Mouse (Mus musculus) MEL (cell line): Measurements from ENCODE around the gene Hist1h2be. TPM values are rescaled to one million over a fixed set of nuclear protein-coding genes. Genes with fewer than 3 reads are reported as not detected.
"Not testable (repeated sequence)": the region's sequence is repeated elsewhere in the genome, so short reads cannot be mapped to it uniquely, and the experiment has no call there.

Experiments used
- DNase-seq: peaks from one replicate; pipeline ENCODE4 v3.0.0; 2011; ENCODE audit warnings: low read depth, low spot score
- H3K27ac ChIP-seq: 2 replicates; pipeline ENCODE4 v1.5.1; 2012; ENCODE audit warnings: low read depth, mild to moderate bottlenecking, control low read depth, low read length, moderate library complexity; ENCODE audit not compliant: control insufficient read depth
- H3K27me3 ChIP-seq, 2 experiments: fragments of 150-350 bp in 1 of 2; sonication (generic) in 1 of 2; 2 replicates each; pipeline ENCODE4 v1.6.1; 2012; ENCODE audit warnings: low read length in 2 of 2, mild to moderate bottlenecking in 2 of 2, improper control_type of control experiment in 1 of 2, moderate library complexity in 1 of 2; ENCODE audit not compliant: insufficient read depth in 2 of 2, control insufficient read depth in 1 of 2
- H3K36me3 ChIP-seq, 2 experiments: 2 replicates each; pipeline ENCODE4 v1.6.1; 2012 to 2014; ENCODE audit warnings: low read length in 2 of 2, improper control_type of control experiment in 1 of 2, inconsistent platforms in 1 of 2, mild to moderate bottlenecking in 1 of 2; ENCODE audit not compliant: insufficient read depth in 2 of 2, control insufficient read depth in 1 of 2
- H3K4me1 ChIP-seq, 2 experiments: fragments of 150-350 bp in 1 of 2; sonication (generic) in 1 of 2; 2 replicates each; pipeline ENCODE4 v1.6.1; 2012; ENCODE audit warnings: low read length in 2 of 2, improper control_type of control experiment in 1 of 2, mild to moderate bottlenecking in 1 of 2; ENCODE audit not compliant: insufficient read depth in 2 of 2, control insufficient read depth in 1 of 2
- H3K4me3 ChIP-seq, 2 experiments: fragments of 150-350 bp in 1 of 2; sonication (generic) in 1 of 2; 2 replicates each; pipeline ENCODE4 v1.5.1; 2012; ENCODE audit warnings: low read depth in 2 of 2, low read length in 2 of 2, mild to moderate bottlenecking in 2 of 2, moderate library complexity in 2 of 2, control low read depth in 1 of 2, improper control_type of control experiment in 1 of 2; ENCODE audit not compliant: control insufficient read depth in 1 of 2, insufficient read depth in 1 of 2
- H3K79me2 ChIP-seq: 2 replicates; pipeline ENCODE4 v1.6.1; 2012; ENCODE audit warnings: mild to moderate bottlenecking, low read length, moderate library complexity; ENCODE audit not compliant: control insufficient read depth, poor library complexity, insufficient read depth
- H3K9ac ChIP-seq: 2 replicates; pipeline ENCODE4 v1.6.1; 2012; ENCODE audit warnings: low read depth, mild to moderate bottlenecking, control low read depth, low read length, moderate library complexity; ENCODE audit not compliant: control insufficient read depth, poor library complexity, severe bottlenecking
- H3K9me3 ChIP-seq: fragments of 150-350 bp; sonication (generic); replicated peaks from 2 replicates; pipeline ENCODE4 v1.6.1; 2012; ENCODE audit warnings: mild to moderate bottlenecking, low read length, improper control_type of control experiment, moderate library complexity; ENCODE audit not compliant: insufficient read depth
- CTCF ChIP-seq, 3 experiments: IDR thresholded peaks in 2 of 3; conservative IDR thresholded peaks in 1 of 3; 2 replicates each; pipeline ENCODE4 v1.5.1; 2011 to 2012; ENCODE audit warnings: low read length in 3 of 3, low read depth in 2 of 3, mild to moderate bottlenecking in 2 of 3, improper control_type of control experiment in 1 of 3, inconsistent platforms in 1 of 3, mixed read lengths in 1 of 3, moderate library complexity in 1 of 3; ENCODE audit not compliant: control insufficient read depth in 1 of 3, insufficient read depth in 1 of 3, poor library complexity in 1 of 3, severe bottlenecking in 1 of 3
- GATA1 ChIP-seq: IDR thresholded peaks from 2 replicates; pipeline ENCODE4 v1.6.1; 2011; ENCODE audit warnings: low read depth, low read length, improper control_type of control experiment
- POLR2A ChIP-seq, 2 experiments: IDR thresholded peaks; 2 replicates each; pipeline ENCODE4 v1.6.1; 2011 to 2012; ENCODE audit warnings: low read length in 2 of 2, mild to moderate bottlenecking in 2 of 2, control low read depth in 1 of 2, improper control_type of control experiment in 1 of 2, low read depth in 1 of 2, moderate library complexity in 1 of 2; ENCODE audit not compliant: control insufficient read depth in 1 of 2, insufficient read depth in 1 of 2, poor library complexity in 1 of 2
- POLR2AphosphoS5 ChIP-seq: IDR thresholded peaks from 2 replicates; pipeline ENCODE4 v1.6.1; 2012; ENCODE audit warnings: low read depth, borderline replicate concordance, mild to moderate bottlenecking, inconsistent platforms, low read length, moderate library complexity, mixed read lengths
- TAL1 ChIP-seq: IDR thresholded peaks from 2 replicates; pipeline ENCODE4 v1.6.1; 2012; ENCODE audit warnings: mild to moderate bottlenecking, inconsistent platforms, low read length, moderate library complexity, mixed read lengths
- TBP ChIP-seq: IDR thresholded peaks from 2 replicates; pipeline ENCODE4 v1.8.0; 2011; ENCODE audit warnings: low read depth, low read length, improper control_type of control experiment
- UBTF ChIP-seq: IDR thresholded peaks from 2 replicates; pipeline ENCODE4 v1.6.1; 2012; ENCODE audit warnings: low read depth, mild to moderate bottlenecking, inconsistent platforms, low read length, improper control_type of control experiment, moderate library complexity, borderline replicate concordance; ENCODE audit not compliant: insufficient read depth
- ZNF384 ChIP-seq: IDR thresholded peaks from 2 replicates; pipeline ENCODE4 v1.6.1; 2012; ENCODE audit warnings: low read depth, mild to moderate bottlenecking, inconsistent platforms, low read length, improper control_type of control experiment
- polyA plus RNA-seq, 2 experiments: library from polyadenylated mRNA; stranded (reverse) in 1 of 2; unstranded in 1 of 2; fragments of >175 nt in 1 of 2; fragments of >200 nt in 1 of 2; gene quantifications; 2 replicates each; pipeline versions ENCODE4 v1.2.1 to v1.2.4; 2012; ENCODE audit warnings: low replicate concordance in 2 of 2, low read depth in 1 of 2; ENCODE audit not compliant: insufficient read length in 2 of 2, insufficient read depth in 1 of 2, missing spikeins in 1 of 2
- total RNA-seq: library from RNA; depleted of rRNA; stranded (reverse); fragments of 300-350 nt; gene quantifications from 2 replicates; pipeline ENCODE4 v1.2.3, GENCODE M21; 2012

The Hist1h2be gene
- total and polyA plus RNA-seq, 3 experiments, result 0.49 to 237 TPM; not detected in 1

GRCm38 (mm10) chr13:23562699-23563462, 58.0 kb downstream of the Hist1h2be start:
- Histone ChIP-seq H3K4me1 (peaks cover 4 to 8% of the 10 kb centered on the region in 2 experiments; a peak in 3 of 4 replicates), H3K9ac (peak overlapping the region; percentile 79), H3K4me3 (peak overlapping the region; percentile 29 to 39), H3K36me3 (peaks cover 0 to 22% of the 10 kb centered on the region in 2 experiments; a peak in 2 of 4 replicates), H3K27ac (peak overlapping the region; percentile 100), H3K9me3 (no peaks in the 10 kb centered on the region), H3K79me2 (no peaks in the 10 kb centered on the region; the same call in 1 of the 2 replicates), H3K27me3 (no peaks in the 10 kb centered on the region)
- DNase-seq, result peak; percentile 90
- TF ChIP-seq CTCF (IDR thresholded peaks at IDR 0.05 in 2 of 3, conservative IDR thresholded peaks at IDR 0.05 in 1 of 3; ENCODE audit: control insufficient read depth in 1 of 3, insufficient read depth in 1 of 3, low read depth in 2 of 3, low read length in 3 of 3, poor library complexity in 1 of 3, severe bottlenecking in 1 of 3), result peak in 1 of 3 experiments; percentile 43; a peak in 2 of 6 replicates
- no peak for TF ChIP-seq ZNF384
- peak; percentile 78 for TF ChIP-seq TAL1
- peak in 1 of 2 experiments; percentile 14; a peak in 1 of 4 replicates for TF ChIP-seq POLR2A (IDR thresholded peaks at IDR 0.05; ENCODE audit: control insufficient read depth in 1 of 2, insufficient read depth in 1 of 2, low read depth in 1 of 2, low read length in 2 of 2, poor library complexity in 1 of 2)
- peak; percentile 41; the same call in 1 of the 2 replicates for TF ChIP-seq GATA1
- TF ChIP-seq TBP, result peak; percentile 88
- TF ChIP-seq, all 39 proteins: peak for 5

GRCm38 (mm10) chr13:23561883-23562659, 58.9 kb downstream of the Hist1h2be start, which contains the start of gene Hist1h3e:
TSS of gene Hist1h3e (minus strand) at chr13:23562369.
- peak within 1 kb of the TSS; percentile 29 to 39 for H3K4me3 ChIP-seq
- H3K79me2 ChIP-seq, H3K27me3 ChIP-seq, H3K4me1 ChIP-seq, H3K9me3 ChIP-seq: not testable (repeated sequence)
- H3K27ac ChIP-seq, result peak within 1 kb of the TSS; percentile 100
- peak; percentile 98 for DNase-seq
- peak within 1 kb of the TSS; percentile 79 for H3K9ac ChIP-seq
- TF ChIP-seq GATA1 (peak; percentile 58; the same call in 1 of the 2 replicates), TAL1 (peak; percentile 33; the same call in 1 of the 2 replicates), POLR2A (IDR thresholded peaks at IDR 0.05; ENCODE audit: control insufficient read depth in 1 of 2, insufficient read depth in 1 of 2, low read depth in 1 of 2, low read length in 2 of 2, poor library complexity in 1 of 2) (peak; percentile 97 to 99), UBTF (peak; percentile 98), POLR2AphosphoS5 (peak; percentile 98), TBP (peak; percentile 99)
- TF ChIP-seq, all 39 proteins: peak for 6; not testable (repeated sequence) for 33
- H3K36me3 ChIP-seq, result peaks cover 0 to 21% of the 10 kb centered on the region in 2 experiments; a peak in 2 of 4 replicates

DNA sequence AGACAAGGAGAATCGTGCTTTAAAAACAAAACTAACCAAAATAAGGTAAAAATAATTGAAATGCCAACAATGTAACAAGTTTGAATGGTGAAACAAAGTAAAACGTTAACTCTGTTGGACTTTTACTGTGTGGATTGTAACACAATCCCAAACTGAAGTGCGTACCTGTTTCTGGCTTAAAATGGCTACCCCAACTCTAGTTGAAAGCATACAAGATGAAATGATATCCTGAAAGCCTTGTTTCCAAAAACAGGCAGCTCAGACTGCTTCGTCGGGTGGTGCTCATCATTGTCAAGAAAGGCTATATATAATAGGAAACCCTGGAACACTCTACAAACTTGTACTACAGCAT, 59.4 kb downstream of the Hist1h2be start:
- not testable (repeated sequence) for H3K4me1 ChIP-seq, H3K27me3 ChIP-seq, H3K4me3 ChIP-seq, DNase-seq, H3K9me3 ChIP-seq, H3K79me2 ChIP-seq
- Histone ChIP-seq H3K36me3 (peaks cover 0 to 24% of the 10 kb centered on the region in 2 experiments; a peak in 2 of 4 replicates), H3K27ac (peak overlapping the region; percentile 78), H3K9ac (peak overlapping the region; percentile 55)

GRCm38 (mm10) chr13:23560699-23561098, 60.2 kb downstream of the Hist1h2be start:
- peak overlapping the region; percentile 72 for H3K27ac ChIP-seq
- not testable (repeated sequence) for H3K4me1 ChIP-seq, H3K27me3 ChIP-seq, H3K79me2 ChIP-seq, H3K9me3 ChIP-seq
- peaks cover 0 to 24% of the 10 kb centered on the region in 2 experiments; a peak in 2 of 4 replicates for H3K36me3 ChIP-seq
- peak overlapping the region; percentile 53 for H3K9ac ChIP-seq
- peak; percentile 59 for DNase-seq
- peak overlapping the region in 1 of 2 experiments; percentile 17; a peak in 1 of 4 replicates for H3K4me3 ChIP-seq
